Mouse (Mus musculus): Measurements from ENCODE around the gene Gdf3.

DNA sequence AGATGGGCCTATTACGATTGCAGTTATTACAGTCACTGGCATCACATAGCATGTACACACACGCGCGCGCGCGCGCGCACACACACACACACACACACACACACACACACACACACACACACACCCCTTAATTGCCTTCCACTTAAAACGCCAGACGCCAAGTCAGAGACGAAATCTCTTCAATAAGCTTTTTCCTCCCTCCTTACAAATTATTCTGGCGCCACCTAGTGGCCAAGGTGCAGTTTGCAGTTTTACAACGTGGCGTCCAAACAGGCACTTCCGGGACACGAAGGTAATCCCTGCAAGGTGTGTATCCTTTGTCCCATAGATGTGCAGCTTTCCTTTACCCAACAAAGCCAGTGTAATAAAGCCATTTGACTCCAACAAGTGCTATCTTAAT is 49.5 kb downstream of the Gdf3 start:
- TF ChIP-seq GATA1 (IDR thresholded peaks at IDR 0.05; ENCODE audit: low read length) = no peak
- no peak for TF ChIP-seq TAL1 (IDR thresholded peaks at IDR 0.05; ENCODE audit: low read length)

All from erythroblast, embryonic 14.5 days (primary cell).